Mouse (Mus musculus): ENCODE data around the gene Ift140. TPM values are rescaled to one million over a fixed set of nuclear protein-coding genes. Genes with fewer than 3 reads are reported as not detected.

The Ift140 gene
- polyA plus RNA-seq, 1 experiment from 2014 or later, result 17.8 TPM

GRCm38 (mm10) chr17:25080960-25081381, 65.1 kb downstream of the Ift140 start:
- H3K4me2 ChIP-seq, result peak overlapping the region; percentile 14; the same call in 1 of the 2 replicates
- WGBS, result 89% methylated on average over 11 of the region's 11 CpGs
- H3K4me3 ChIP-seq, result peak overlapping the region; percentile 27
- ATAC-seq (ENCODE audit: low read depth), result no peak
- H3K27ac ChIP-seq (replicated peaks), result peak overlapping the region; percentile 71
- H3K9me3 ChIP-seq, result no peaks in the 10 kb centered on the region
- no peaks in the 10 kb centered on the region for H3K27me3 ChIP-seq
- peak overlapping the region; percentile 57 for H3K9ac ChIP-seq
- 0 out of 2 replicates have a peak, but pooled peaks cover 7% of the 10 kb centered on the region for H3K36me3 ChIP-seq
- peaks cover 26% of the 10 kb centered on the region for H3K4me1 ChIP-seq (replicated peaks)

GRCm38 (mm10) chr17:25082081-25082847, 66.4 kb downstream of the Ift140 start:
- Histone ChIP-seq H3K36me3 (peaks cover 7% of the 10 kb centered on the region; the same call in 1 of the 2 replicates), H3K9me3 (no peaks in the 10 kb centered on the region), H3K4me1 (replicated peaks) (peaks cover 20% of the 10 kb centered on the region), H3K4me2 (no peak overlapping the region), H3K27me3 (no peaks in the 10 kb centered on the region), H3K27ac (replicated peaks) (peak overlapping the region; percentile 35; the same call in 1 of the 2 replicates), H3K4me3 (no peak overlapping the region), H3K9ac (no peak overlapping the region)
- WGBS, result 76% methylated on average over 14 of the region's 14 CpGs
- ATAC-seq (ENCODE audit: low read depth), result no peak

- ATAC-seq (ENCODE audit: low read depth), result no peak
- Histone ChIP-seq H3K9ac (no peak overlapping the region), H3K4me3 (no peak overlapping the region), H3K27me3 (no peaks in the 10 kb centered on the region), H3K4me2 (no peak overlapping the region), H3K4me1 (replicated peaks) (peaks cover 13% of the 10 kb centered on the region), H3K9me3 (no peaks in the 10 kb centered on the region), H3K27ac (replicated peaks) (no peak overlapping the region), H3K36me3 (peaks cover 13% of the 10 kb centered on the region)
- 65% methylated on average over 3 of the region's 3 CpGs for WGBS
These were observed 67.0 kb downstream of the Ift140 start for GRCm38 (mm10) chr17:25082887-25083286.

- Histone ChIP-seq H3K4me2 (no peak within 1 kb of the TSS), H3K27ac (replicated peaks) (peak within 1 kb of the TSS; percentile 61), H3K36me3 (peaks cover 18% of the 10 kb centered on the region), H3K9ac (no peak within 1 kb of the TSS), H3K9me3 (no peaks in the 10 kb centered on the region), H3K27me3 (no peaks in the 10 kb centered on the region), H3K4me3 (no peak within 1 kb of the TSS), H3K4me1 (replicated peaks) (peaks cover 7% of the 10 kb centered on the region)
- 70% methylated on average over 7 of the region's 7 CpGs for WGBS
- ATAC-seq (ENCODE audit: low read depth), result no peak
These were observed 67.6 kb downstream of the Ift140 start, which contains the start of gene Tmem204 for GRCm38 (mm10) chr17:25083444-25083931. Gene Tmem204, minus strand, starts transcription at chr17:25083591.

- Histone ChIP-seq H3K9me3 (no peaks in the 10 kb centered on the region), H3K4me3 (no peak overlapping the region), H3K36me3 (peaks cover 29% of the 10 kb centered on the region), H3K4me1 (replicated peaks) (no peaks in the 10 kb centered on the region), H3K4me2 (no peak overlapping the region), H3K9ac (no peak overlapping the region), H3K27ac (replicated peaks) (no peak overlapping the region), H3K27me3 (no peaks in the 10 kb centered on the region)
- ATAC-seq (ENCODE audit: low read depth), result no peak
- WGBS, result 78% methylated on average over 13 of the region's 13 CpGs
These were observed 69.0 kb downstream of the Ift140 start for GRCm38 (mm10) chr17:25084835-25085385.

DNA sequence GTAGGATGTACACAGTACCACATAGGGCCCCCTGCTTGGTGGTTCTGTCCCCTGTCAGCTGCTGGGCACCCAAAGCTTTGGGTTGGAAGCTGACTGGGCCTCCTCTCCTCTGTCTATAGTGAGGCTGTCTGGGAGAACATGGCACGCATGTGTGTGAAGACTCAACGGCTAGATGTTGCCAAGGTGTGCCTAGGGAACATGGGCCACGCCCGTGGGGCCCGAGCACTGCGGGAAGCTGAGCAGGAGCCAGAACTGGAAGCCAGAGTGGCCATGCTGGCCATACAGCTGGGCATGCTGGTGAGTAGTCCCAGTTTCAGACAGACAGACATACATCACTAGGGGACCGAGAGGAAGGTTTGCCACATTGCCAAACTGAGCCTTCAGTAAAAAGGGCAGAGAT, 70.8 kb downstream of the Ift140 start:
- no peak for ATAC-seq (ENCODE audit: low read depth)
- Histone ChIP-seq H3K9ac (no peak overlapping the region), H3K4me2 (no peak overlapping the region), H3K36me3 (peaks cover 36% of the 10 kb centered on the region), H3K4me3 (no peak overlapping the region), H3K9me3 (no peaks in the 10 kb centered on the region), H3K27me3 (no peaks in the 10 kb centered on the region), H3K4me1 (replicated peaks) (no peaks in the 10 kb centered on the region), H3K27ac (replicated peaks) (no peak overlapping the region)
- WGBS, result 94% methylated on average over 7 of the region's 7 CpGs

GRCm38 (mm10) chr17:25089158-25089557, 73.3 kb downstream of the Ift140 start:
- Histone ChIP-seq H3K9ac (no peak overlapping the region), H3K36me3 (peaks cover 60% of the 10 kb centered on the region), H3K27ac (replicated peaks) (no peak overlapping the region), H3K4me1 (replicated peaks) (no peaks in the 10 kb centered on the region), H3K9me3 (no peaks in the 10 kb centered on the region), H3K4me2 (no peak overlapping the region), H3K27me3 (no peaks in the 10 kb centered on the region), H3K4me3 (no peak overlapping the region)
- 93% methylated on average over 10 of the region's 10 CpGs for WGBS
- no peak for ATAC-seq (ENCODE audit: low read depth)

DNA sequence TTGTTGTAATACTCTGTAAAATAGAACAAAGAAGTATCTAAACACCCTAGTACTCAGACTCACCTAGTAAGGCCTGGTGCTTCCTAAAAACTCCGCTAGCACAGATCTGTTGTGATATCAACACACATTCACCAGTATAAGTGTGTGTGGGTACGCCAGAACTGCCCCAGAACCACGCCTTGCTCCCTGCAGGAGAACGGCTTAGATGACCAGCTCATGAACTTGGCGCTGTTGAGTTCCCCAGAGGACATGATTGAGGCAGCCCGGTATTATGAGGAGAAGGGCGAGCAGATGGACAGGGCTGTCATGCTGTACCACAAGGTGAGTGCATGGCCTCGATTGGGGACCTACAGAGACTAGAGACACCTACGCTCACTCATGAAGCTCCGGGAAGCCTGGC, 74.6 kb downstream of the Ift140 start:
- WGBS, result 91% methylated on average over 10 of the region's 10 CpGs
- ATAC-seq (ENCODE audit: low read depth), result no peak

GRCm38 (mm10) chr17:25096221-25096620, 80.3 kb downstream of the Ift140 start:
- no peak overlapping the region for H3K9ac ChIP-seq
- no peak overlapping the region for H3K27ac ChIP-seq (replicated peaks)
- H3K9me3 ChIP-seq, result no peaks in the 10 kb centered on the region
- no peaks in the 10 kb centered on the region for H3K27me3 ChIP-seq
- peaks cover 78% of the 10 kb centered on the region for H3K36me3 ChIP-seq
- 88% methylated on average over 2 of the region's 2 CpGs for WGBS
- ATAC-seq (ENCODE audit: low read depth), result no peak
- H3K4me3 ChIP-seq, result no peak overlapping the region
- H3K4me2 ChIP-seq, result no peak overlapping the region
- no peaks in the 10 kb centered on the region for H3K4me1 ChIP-seq (replicated peaks)

More for the DNA sequence above, 74.6 kb downstream of the Ift140 start:
- Histone ChIP-seq H3K4me2 (no peak overlapping the region), H3K4me3 (no peak overlapping the region), H3K27ac (replicated peaks) (no peak overlapping the region), H3K9ac (no peak overlapping the region), H3K36me3 (peaks cover 69% of the 10 kb centered on the region), H3K9me3 (no peaks in the 10 kb centered on the region), H3K27me3 (no peaks in the 10 kb centered on the region), H3K4me1 (replicated peaks) (no peaks in the 10 kb centered on the region)

DNA sequence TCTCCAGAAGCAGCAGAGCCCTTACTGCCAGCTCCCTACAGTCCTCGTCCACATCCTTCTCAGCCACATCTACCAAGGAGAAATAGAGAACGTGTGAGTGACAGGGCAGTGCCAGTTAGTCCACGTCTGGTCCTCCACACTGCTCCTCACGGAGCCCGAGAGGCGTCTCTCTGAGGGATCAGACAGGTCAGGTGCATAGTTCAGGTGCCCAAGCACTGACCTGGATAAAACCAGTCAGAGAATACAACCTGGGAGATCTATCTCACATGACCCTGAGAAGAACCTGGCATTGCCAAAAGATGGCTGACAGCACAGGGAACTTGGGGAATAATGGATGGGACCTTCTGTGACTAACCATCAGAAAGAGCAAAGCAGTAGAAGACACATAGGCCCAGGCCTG, 84.2 kb downstream of the Ift140 start:
- Histone ChIP-seq H3K36me3 (peaks cover 81% of the 10 kb centered on the region), H3K4me1 (replicated peaks) (no peaks in the 10 kb centered on the region), H3K9me3 (no peaks in the 10 kb centered on the region), H3K27ac (replicated peaks) (no peak overlapping the region), H3K9ac (no peak overlapping the region), H3K27me3 (no peaks in the 10 kb centered on the region), H3K4me2 (no peak overlapping the region), H3K4me3 (no peak overlapping the region)
- no peak for ATAC-seq (ENCODE audit: low read depth)
- WGBS, result 95% methylated on average over 6 of the region's 6 CpGs

- Histone ChIP-seq H3K9me3 (no peaks in the 10 kb centered on the region), H3K27ac (replicated peaks) (no peak overlapping the region), H3K4me1 (replicated peaks) (no peaks in the 10 kb centered on the region), H3K4me2 (no peak overlapping the region), H3K4me3 (no peak overlapping the region), H3K27me3 (no peaks in the 10 kb centered on the region), H3K9ac (no peak overlapping the region), H3K36me3 (peaks cover 93% of the 10 kb centered on the region)
- ATAC-seq (ENCODE audit: low read depth), result no peak
- WGBS, result 95% methylated on average over 11 of the region's 11 CpGs
These were observed 85.5 kb downstream of the Ift140 start for GRCm38 (mm10) chr17:25101338-25101737.

GRCm38 (mm10) chr17:25107786-25108185, 91.9 kb downstream of the Ift140 start:
- ATAC-seq (ENCODE audit: low read depth), result no peak
- Histone ChIP-seq H3K9ac (no peak overlapping the region), H3K4me2 (no peak overlapping the region), H3K4me3 (no peak overlapping the region), H3K27me3 (no peaks in the 10 kb centered on the region), H3K9me3 (no peaks in the 10 kb centered on the region), H3K36me3 (peaks cover 89% of the 10 kb centered on the region), H3K27ac (replicated peaks) (no peak overlapping the region), H3K4me1 (replicated peaks) (no peaks in the 10 kb centered on the region)
- 96% methylated on average over 14 of the region's 16 CpGs for whole genome bisulfite sequencing
